Mouse (Mus musculus) E14TG2a.4 (cell line): ENCODE results near the gene Lcat.
"Not testable (repeated sequence)": the region's sequence is repeated elsewhere in the genome, so short reads cannot be mapped to it uniquely, and the experiment has no call there.

Source experiments
- H3K27me3 ChIP-seq: 2 replicates; pipeline ENCODE4 v1.6.1; 2014; ENCODE audit warnings: low read length, control low read depth; ENCODE audit not compliant: insufficient read depth
- H3K36me3 ChIP-seq: 2 replicates; pipeline ENCODE4 v1.6.1; 2014; ENCODE audit warnings: low read length, control low read depth; ENCODE audit not compliant: insufficient read depth
- H3K4me1 ChIP-seq: replicated peaks from 2 replicates; pipeline ENCODE4 v1.6.1; 2014; ENCODE audit warnings: low read depth, low read length, control low read depth
- H3K4me3 ChIP-seq: replicated peaks from 2 replicates; pipeline ENCODE4 v1.5.1; 2014; ENCODE audit warnings: mild to moderate bottlenecking, low read length
- H3K9me3 ChIP-seq: 2 replicates; pipeline ENCODE4 v1.6.1; 2014; ENCODE audit warnings: low read length, control low read depth
- CTCF ChIP-seq: conservative IDR thresholded peaks from 2 replicates; pipeline ENCODE4 v1.5.1; 2014; ENCODE audit warnings: low read length
- NANOG ChIP-seq: IDR thresholded peaks from 2 replicates; pipeline ENCODE4 v1.6.1; 2014; ENCODE audit warnings: borderline replicate concordance, low read length, mixed read lengths
- POU5F1 ChIP-seq: IDR thresholded peaks from 2 replicates; pipeline ENCODE4 v1.6.1; 2014; ENCODE audit warnings: low read length, borderline replicate concordance

Gene Lcat

GRCm38 (mm10) chr8:105943321-105943739 is at the start of gene Lcat:
Gene Lcat (minus strand): TSS chr8:105943382.
- H3K27me3 ChIP-seq, result no peaks in the 10 kb centered on the region
- peaks cover 49% of the 10 kb centered on the region for H3K4me1 ChIP-seq
- no peaks in the 10 kb centered on the region for H3K9me3 ChIP-seq
- H3K4me3 ChIP-seq, result peak within 1 kb of the TSS; percentile 13; the same call in 1 of the 2 replicates
- peaks cover 85% of the 10 kb centered on the region for H3K36me3 ChIP-seq
- TF ChIP-seq CTCF, result no peak
- TF ChIP-seq NANOG, result no peak
- no peak for TF ChIP-seq POU5F1

- peaks cover 23% of the 10 kb centered on the region for H3K4me1 ChIP-seq
- H3K4me3 ChIP-seq, result no peak overlapping the region
- peaks cover 32% of the 10 kb centered on the region for H3K27me3 ChIP-seq
- no peaks in the 10 kb centered on the region for H3K36me3 ChIP-seq
- TF ChIP-seq CTCF (no peak), NANOG (no peak), POU5F1 (no peak)
- H3K9me3 ChIP-seq, result no peaks in the 10 kb centered on the region
These were observed 49.3 kb upstream of the Lcat start for GRCm38 (mm10) chr8:105992499-105992898.

- peaks cover 32% of the 10 kb centered on the region for H3K27me3 ChIP-seq
- no peaks in the 10 kb centered on the region for H3K36me3 ChIP-seq
- H3K4me3 ChIP-seq, result no peak overlapping the region
- TF ChIP-seq CTCF, result no peak
- no peak for TF ChIP-seq POU5F1
- peaks cover 23% of the 10 kb centered on the region for H3K4me1 ChIP-seq
- H3K9me3 ChIP-seq, result no peaks in the 10 kb centered on the region
These were observed 48.4 kb upstream of the Lcat start for GRCm38 (mm10) chr8:105991546-105991945.

- TF ChIP-seq CTCF, result peak; percentile 77
- TF ChIP-seq POU5F1, result no peak
- H3K4me3 ChIP-seq, result peak within 1 kb of the TSS; percentile 45
- H3K27me3 ChIP-seq, result peaks cover 29% of the 10 kb centered on the region
- H3K9me3 ChIP-seq, result no peaks in the 10 kb centered on the region
- no peaks in the 10 kb centered on the region for H3K36me3 ChIP-seq
- peaks cover 23% of the 10 kb centered on the region for H3K4me1 ChIP-seq
These were observed 47.7 kb upstream of the Lcat start, which contains the start of gene Dus2 for GRCm38 (mm10) chr8:105990856-105991387. Gene Dus2 (plus strand): TSS chr8:105991337.

- Histone ChIP-seq H3K9me3 (no peaks in the 10 kb centered on the region), H3K4me3 (no peak overlapping the region), H3K4me1 (peaks cover 30% of the 10 kb centered on the region), H3K27me3 (peaks cover 26% of the 10 kb centered on the region), H3K36me3 (no peaks in the 10 kb centered on the region)
- TF ChIP-seq CTCF, result no peak
- no peak for TF ChIP-seq POU5F1
- TF ChIP-seq NANOG, result no peak
These were observed 45.4 kb upstream of the Lcat start for GRCm38 (mm10) chr8:105988546-105988945.

- not testable (repeated sequence) for H3K4me3 ChIP-seq, H3K27me3 ChIP-seq, H3K36me3 ChIP-seq
- peaks cover 16% of the 10 kb centered on the region for H3K4me1 ChIP-seq
- H3K9me3 ChIP-seq, result peaks cover 27% of the 10 kb centered on the region
These were observed 40.2 kb upstream of the Lcat start for GRCm38 (mm10) chr8:105983406-105983805.

GRCm38 (mm10) chr8:105981146-105981545 is 38.0 kb upstream of the Lcat start:
- H3K27me3 ChIP-seq, result peaks cover 4% of the 10 kb centered on the region
- H3K36me3 ChIP-seq, result no peaks in the 10 kb centered on the region
- peaks cover 32% of the 10 kb centered on the region for H3K9me3 ChIP-seq
- H3K4me3 ChIP-seq, result no peak overlapping the region
- TF ChIP-seq CTCF, result no peak
- TF ChIP-seq NANOG, result no peak
- no peak for TF ChIP-seq POU5F1
- H3K4me1 ChIP-seq, result peaks cover 19% of the 10 kb centered on the region

GRCm38 (mm10) chr8:105979325-105979724 is 36.1 kb upstream of the Lcat start, which contains the start of gene Dpep3:
Gene Dpep3 (minus strand): TSS chr8:105979429.
- TF ChIP-seq POU5F1 (no peak), CTCF (peak; percentile 16; the same call in 1 of the 2 replicates)
- Histone ChIP-seq H3K4me1 (peaks cover 22% of the 10 kb centered on the region), H3K36me3 (0 out of 2 replicates have a peak, but pooled peaks cover 2% of the 10 kb centered on the region), H3K9me3 (peaks cover 32% of the 10 kb centered on the region), H3K27me3 (no peaks in the 10 kb centered on the region), H3K4me3 (0 out of 2 replicates have a peak within 1 kb of the TSS, but pooled peaks have one; percentile 3)

GRCm38 (mm10) chr8:105975363-105975762 is 32.2 kb upstream of the Lcat start:
- no peaks in the 10 kb centered on the region for H3K27me3 ChIP-seq
- peaks cover 25% of the 10 kb centered on the region for H3K9me3 ChIP-seq
- TF ChIP-seq POU5F1 (no peak), NANOG (no peak), CTCF (peak; percentile 29)
- H3K36me3 ChIP-seq, result 0 out of 2 replicates have a peak, but pooled peaks cover 2% of the 10 kb centered on the region
- peaks cover 56% of the 10 kb centered on the region for H3K4me1 ChIP-seq
- no peak overlapping the region for H3K4me3 ChIP-seq
